Mouse (Mus musculus): ENCODE data around the gene Myo1g. TPM values are rescaled to one million over a fixed set of nuclear protein-coding genes. Genes with fewer than 3 reads are reported as not detected.

Myo1g gene
- polyA plus RNA-seq, 1 experiment = 187 TPM

DNA sequence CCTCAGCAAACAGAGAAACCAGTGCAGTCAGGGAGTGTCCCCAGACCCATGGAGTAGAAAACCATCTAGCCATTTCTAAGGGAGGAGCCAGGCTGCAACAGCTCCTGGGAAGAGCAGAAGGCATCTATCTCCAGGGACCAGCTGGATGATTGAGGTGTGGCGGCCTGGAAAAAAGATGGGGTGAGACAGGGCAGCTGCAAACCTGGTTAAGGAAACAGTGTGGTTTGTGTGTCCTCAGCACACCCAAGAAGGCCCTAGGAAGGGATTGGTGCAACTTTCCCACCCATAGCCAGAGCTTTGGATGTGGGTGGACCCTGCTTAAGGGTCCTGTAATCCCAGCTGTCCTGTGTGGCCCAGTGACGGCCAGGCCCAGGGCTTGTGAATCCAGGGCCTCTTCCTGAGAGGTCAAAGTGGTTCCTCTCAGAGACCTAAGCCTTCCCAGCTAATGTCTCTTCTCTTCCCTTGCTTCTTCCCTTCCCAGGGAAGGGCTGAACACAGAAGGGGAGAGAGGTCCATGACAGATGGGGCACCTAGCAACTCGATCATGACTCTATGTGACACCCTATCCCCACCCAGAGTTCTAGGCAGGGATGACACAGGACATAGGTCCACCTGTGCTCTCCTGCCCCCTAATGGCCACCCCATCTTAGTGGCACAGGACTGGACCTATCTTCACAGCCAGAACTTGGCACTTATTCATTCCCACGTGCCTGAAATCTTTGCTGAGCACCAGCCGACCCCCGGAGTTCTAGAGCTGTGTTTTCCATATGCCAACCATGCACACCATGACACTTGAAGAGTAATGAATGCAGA lies 30.9 kb downstream of the Myo1g start:
- 51% methylated on average over 6 of the region's 6 CpGs for WGBS
- peak; percentile 49 to 62 for DNase-seq (ENCODE audit: low read depth in 1 of 2, low spot score in 2 of 2)
- no peak overlapping the region for H3K27ac ChIP-seq (ENCODE audit: insufficient read depth, low read length)

DNA sequence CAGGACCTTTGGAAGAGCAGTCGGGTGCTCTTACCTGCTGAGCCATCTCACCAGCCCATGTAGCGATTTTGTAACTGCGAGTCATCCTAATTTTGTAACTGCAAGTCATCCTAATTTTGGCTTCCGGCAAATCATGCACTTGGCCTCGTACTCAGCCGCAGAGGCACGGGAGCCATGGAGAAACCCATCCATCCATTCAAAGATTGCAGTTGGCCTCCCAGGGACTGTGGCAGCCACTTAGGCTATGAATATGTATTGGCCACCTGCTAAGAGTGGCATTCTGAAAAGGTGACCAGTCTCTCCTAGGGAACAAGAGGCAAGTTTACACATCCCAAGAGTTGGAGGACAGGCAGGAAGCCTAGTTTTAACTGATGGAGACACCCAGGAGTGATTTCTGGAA lies 31.5 kb downstream of the Myo1g start:
- no peak overlapping the region for H3K27ac ChIP-seq (ENCODE audit: insufficient read depth, low read length)
- H3K27me3 ChIP-seq (ENCODE audit: control insufficient read depth, insufficient read depth, low read length) = no peaks in the 10 kb centered on the region
- no peaks in the 10 kb centered on the region for H3K36me3 ChIP-seq (ENCODE audit: control insufficient read depth, insufficient read depth, low read length)
- peaks cover 4% of the 10 kb centered on the region; the same call in 1 of the 2 replicates for H3K4me1 ChIP-seq (ENCODE audit: control insufficient read depth, insufficient read depth, insufficient read length)
- no peak overlapping the region for H3K4me3 ChIP-seq (ENCODE audit: extremely low read depth, insufficient read depth, insufficient read length)
- WGBS = 97% methylated on average over 7 of the region's 7 CpGs
- DNase-seq (ENCODE audit: low read depth in 1 of 2, low spot score in 2 of 2) = no peak
- TF ChIP-seq POLR2A (IDR thresholded peaks at IDR 0.05; ENCODE audit: low read depth, low read length) (no peak), CTCF (IDR thresholded peaks at IDR 0.05; ENCODE audit: extremely low read depth, insufficient read depth, insufficient read length, insufficient replicate concordance) (no peak)

More for the DNA sequence above, 30.9 kb downstream of the Myo1g start:
- Histone ChIP-seq H3K4me1 (ENCODE audit: control insufficient read depth, insufficient read depth, insufficient read length) (no peaks in the 10 kb centered on the region), H3K27me3 (ENCODE audit: control insufficient read depth, insufficient read depth, low read length) (no peaks in the 10 kb centered on the region), H3K4me3 (ENCODE audit: extremely low read depth, insufficient read depth, insufficient read length) (no peak overlapping the region), H3K36me3 (ENCODE audit: control insufficient read depth, insufficient read depth, low read length) (no peaks in the 10 kb centered on the region)
- peak; percentile 55; the same call in 1 of the 2 replicates for TF ChIP-seq CTCF (IDR thresholded peaks at IDR 0.05; ENCODE audit: extremely low read depth, insufficient read depth, insufficient read length, insufficient replicate concordance)
- no peak for TF ChIP-seq POLR2A (IDR thresholded peaks at IDR 0.05; ENCODE audit: low read depth, low read length)

DNA sequence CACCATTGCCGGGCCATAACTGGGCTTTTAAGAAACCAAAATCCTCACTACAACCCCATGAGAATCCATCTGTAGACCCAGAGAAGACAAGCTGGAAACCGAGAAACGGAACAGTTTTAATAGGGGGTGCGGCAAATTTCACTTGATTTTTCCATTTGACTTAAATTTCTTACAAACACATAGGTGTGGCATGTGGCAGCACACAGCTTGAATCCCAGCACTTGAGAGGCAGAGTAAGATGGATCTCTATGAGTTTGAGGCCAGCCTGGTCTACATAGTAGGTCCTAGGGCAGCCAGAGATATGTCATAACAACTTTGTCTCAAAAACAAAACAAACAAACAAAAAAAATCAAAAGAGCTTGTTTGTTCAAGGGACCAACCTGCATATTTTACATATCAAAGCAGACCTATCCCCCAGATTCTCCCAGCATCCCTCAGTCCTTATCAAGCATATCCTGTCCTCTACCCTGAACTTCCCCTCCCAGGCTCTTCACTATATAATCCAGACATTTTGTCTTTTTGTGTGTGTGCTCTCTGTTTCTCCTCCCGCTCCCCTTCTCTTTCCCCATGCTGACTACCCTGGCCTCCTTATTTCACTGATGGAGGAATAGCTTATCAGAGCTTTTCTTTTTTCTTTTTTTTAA lies 32.6 kb downstream of the Myo1g start:
- Histone ChIP-seq H3K36me3 (ENCODE audit: control insufficient read depth, insufficient read depth, low read length) (no peaks in the 10 kb centered on the region), H3K4me3 (ENCODE audit: extremely low read depth, insufficient read depth, insufficient read length) (no peak overlapping the region), H3K27ac (ENCODE audit: insufficient read depth, low read length) (no peak overlapping the region), H3K27me3 (ENCODE audit: control insufficient read depth, insufficient read depth, low read length) (no peaks in the 10 kb centered on the region), H3K4me1 (ENCODE audit: control insufficient read depth, insufficient read depth, insufficient read length) (peaks cover 5% of the 10 kb centered on the region; the same call in 1 of the 2 replicates)
- 96% methylated on average over 5 of the region's 5 CpGs for WGBS
- no peak for DNase-seq (ENCODE audit: low read depth in 1 of 2, low spot score in 2 of 2)
- no peak for TF ChIP-seq POLR2A (IDR thresholded peaks at IDR 0.05; ENCODE audit: low read depth, low read length)
- TF ChIP-seq CTCF (IDR thresholded peaks at IDR 0.05; ENCODE audit: extremely low read depth, insufficient read depth, insufficient read length, insufficient replicate concordance) = no peak

DNA sequence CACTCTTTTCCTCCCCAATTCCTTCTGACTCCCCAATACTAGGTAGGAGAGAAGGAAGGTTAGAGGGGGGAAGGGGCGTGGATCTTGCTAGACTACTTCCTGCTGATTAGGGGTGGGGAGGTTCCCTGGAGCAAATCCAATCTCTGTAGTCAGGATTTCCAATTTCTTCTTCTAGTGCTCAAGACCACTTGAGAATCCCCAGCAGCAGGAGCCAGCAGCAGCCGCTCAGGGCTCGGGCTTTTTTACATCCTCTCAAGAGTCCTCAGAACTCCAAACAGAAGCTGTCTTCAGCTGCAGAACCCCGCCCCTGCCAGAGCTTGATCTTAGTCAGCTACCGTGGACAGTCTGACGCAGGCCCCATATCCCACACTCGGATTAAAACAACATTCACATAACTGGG lies 33.3 kb downstream of the Myo1g start:
- peaks cover 5% of the 10 kb centered on the region; the same call in 1 of the 2 replicates for H3K4me1 ChIP-seq (ENCODE audit: control insufficient read depth, insufficient read depth, insufficient read length)
- no peak overlapping the region for H3K4me3 ChIP-seq (ENCODE audit: extremely low read depth, insufficient read depth, insufficient read length)
- no peak for DNase-seq (ENCODE audit: low read depth in 1 of 2, low spot score in 2 of 2)
- WGBS = 79% methylated on average over 7 of the region's 7 CpGs
- TF ChIP-seq POLR2A (IDR thresholded peaks at IDR 0.05; ENCODE audit: low read depth, low read length) = no peak
- TF ChIP-seq CTCF (IDR thresholded peaks at IDR 0.05; ENCODE audit: extremely low read depth, insufficient read depth, insufficient read length, insufficient replicate concordance) = no peak
- H3K36me3 ChIP-seq (ENCODE audit: control insufficient read depth, insufficient read depth, low read length) = no peaks in the 10 kb centered on the region
- no peaks in the 10 kb centered on the region for H3K27me3 ChIP-seq (ENCODE audit: control insufficient read depth, insufficient read depth, low read length)
- H3K27ac ChIP-seq (ENCODE audit: insufficient read depth, low read length) = no peak overlapping the region

DNA sequence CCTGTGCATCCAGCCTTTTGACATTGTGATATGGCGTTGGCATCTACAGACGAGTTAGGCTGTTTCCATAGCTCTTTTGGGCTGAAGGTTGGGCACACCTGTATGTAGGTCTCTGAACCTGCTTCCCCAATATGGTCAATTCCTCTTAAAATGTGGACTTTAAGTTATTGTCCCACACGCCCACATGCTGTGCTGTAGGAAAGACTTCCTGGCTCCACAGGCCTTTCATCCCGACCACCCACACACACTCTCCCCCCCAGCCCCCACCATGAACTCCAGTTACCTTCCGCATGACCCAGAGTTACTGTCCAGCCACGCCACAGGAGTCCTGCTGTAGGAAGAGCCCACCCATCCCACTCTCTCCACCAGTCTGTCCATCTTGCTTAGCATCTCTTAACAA lies 33.8 kb downstream of the Myo1g start:
- no peak for DNase-seq (ENCODE audit: low read depth in 1 of 2, low spot score in 2 of 2)
- Histone ChIP-seq H3K4me3 (ENCODE audit: extremely low read depth, insufficient read depth, insufficient read length) (no peak overlapping the region), H3K36me3 (ENCODE audit: control insufficient read depth, insufficient read depth, low read length) (no peaks in the 10 kb centered on the region), H3K27me3 (ENCODE audit: control insufficient read depth, insufficient read depth, low read length) (no peaks in the 10 kb centered on the region), H3K4me1 (ENCODE audit: control insufficient read depth, insufficient read depth, insufficient read length) (peaks cover 5% of the 10 kb centered on the region; the same call in 1 of the 2 replicates), H3K27ac (ENCODE audit: insufficient read depth, low read length) (no peak overlapping the region)
- TF ChIP-seq POLR2A (IDR thresholded peaks at IDR 0.05; ENCODE audit: low read depth, low read length) (no peak), CTCF (IDR thresholded peaks at IDR 0.05; ENCODE audit: extremely low read depth, insufficient read depth, insufficient read length, insufficient replicate concordance) (no peak)
- WGBS = 85% methylated on average over 6 of the region's 6 CpGs

DNA sequence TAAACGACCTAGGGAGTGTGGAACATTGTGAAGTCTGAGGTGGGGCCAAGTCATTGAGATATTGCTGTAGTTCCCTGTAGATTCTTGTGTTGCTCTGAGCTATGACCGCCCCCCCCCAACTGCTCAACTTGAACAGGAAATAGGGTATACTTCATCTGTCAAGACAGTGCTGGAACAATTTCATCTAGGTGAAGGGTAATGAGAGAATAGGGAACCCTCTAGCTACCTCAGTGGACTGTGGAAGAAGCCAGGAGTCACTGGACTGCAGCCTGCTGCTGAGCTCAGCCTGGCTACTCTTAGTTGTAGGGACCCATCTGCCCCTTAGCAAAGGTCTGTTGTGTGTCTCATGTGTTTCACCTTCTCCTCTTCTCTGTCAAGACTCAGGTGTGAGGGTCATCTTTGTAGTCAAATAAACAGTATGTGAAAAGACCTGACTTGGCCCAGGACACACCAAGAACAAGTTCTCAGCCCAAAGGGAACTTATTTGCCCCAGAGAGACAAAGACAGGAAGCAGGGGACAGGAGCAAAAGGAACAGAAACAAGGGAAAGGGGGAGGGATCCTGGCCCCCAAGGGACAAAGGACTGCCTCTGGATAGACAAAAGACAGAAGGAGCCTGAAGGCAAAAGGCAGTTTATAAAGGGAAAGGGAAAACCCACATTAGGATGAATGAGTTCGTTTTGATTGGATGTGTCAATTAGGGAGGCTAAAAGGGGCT lies 36.4 kb downstream of the Myo1g start:
- WGBS = 37% methylated on average over 3 of the region's 3 CpGs
- no peaks in the 10 kb centered on the region for H3K36me3 ChIP-seq (ENCODE audit: control insufficient read depth, insufficient read depth, low read length)
- H3K4me3 ChIP-seq (ENCODE audit: extremely low read depth, insufficient read depth, insufficient read length) = no peak overlapping the region
- H3K27ac ChIP-seq (ENCODE audit: insufficient read depth, low read length) = no peak overlapping the region
- DNase-seq (ENCODE audit: low read depth in 1 of 2, low spot score in 2 of 2) = no peak
- no peak for TF ChIP-seq CTCF (IDR thresholded peaks at IDR 0.05; ENCODE audit: extremely low read depth, insufficient read depth, insufficient read length, insufficient replicate concordance)
- no peak for TF ChIP-seq POLR2A (IDR thresholded peaks at IDR 0.05; ENCODE audit: low read depth, low read length)
- no peaks in the 10 kb centered on the region for H3K27me3 ChIP-seq (ENCODE audit: control insufficient read depth, insufficient read depth, low read length)
- peaks cover 5% of the 10 kb centered on the region; the same call in 1 of the 2 replicates for H3K4me1 ChIP-seq (ENCODE audit: control insufficient read depth, insufficient read depth, insufficient read length)
